Mouse (Mus musculus) yolk sac, embryonic 10.5 days (tissue): ENCODE data around the gene Gm5678.

Source experiments
- DNase-seq: peaks from one replicate; pipeline ENCODE4 v3.0.0-alpha.2; 2017; ENCODE audit warnings: low spot score

The Gm5678 gene

DNA sequence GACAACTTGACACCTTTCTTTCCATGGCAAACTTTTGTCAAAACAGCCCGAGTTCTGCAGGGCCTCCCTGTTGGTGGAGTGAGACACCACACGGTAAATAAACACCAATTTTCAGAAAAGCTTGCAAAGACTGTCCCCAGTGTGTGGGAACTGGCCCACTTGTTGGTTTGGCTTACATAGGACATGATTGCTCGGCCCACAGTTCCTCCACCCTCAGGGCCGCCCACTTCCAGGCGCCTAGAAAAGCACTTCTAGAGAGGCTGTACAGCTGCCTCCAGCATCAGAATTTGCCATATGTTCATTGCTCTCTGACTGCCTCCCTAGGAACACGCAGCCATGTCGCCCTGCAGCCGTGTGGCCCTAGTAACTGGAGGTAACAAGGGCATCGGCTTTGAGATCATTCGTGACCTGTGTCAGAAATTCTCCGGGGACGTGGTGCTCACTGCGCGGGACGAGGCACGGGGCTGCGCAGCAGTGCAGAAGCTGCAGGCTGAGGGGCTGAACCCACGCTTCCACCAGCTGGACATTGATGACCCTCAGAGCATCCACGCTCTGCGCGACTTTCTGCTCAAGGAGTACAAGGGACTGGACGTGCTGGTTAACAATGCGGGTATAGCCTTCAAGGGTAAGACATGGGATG, at the start of gene Gm5678:
Gene Gm5678 (plus strand): TSS at position 337 of the 640 bp plus-strand sequence.
- no peak for DNase-seq

DNA sequence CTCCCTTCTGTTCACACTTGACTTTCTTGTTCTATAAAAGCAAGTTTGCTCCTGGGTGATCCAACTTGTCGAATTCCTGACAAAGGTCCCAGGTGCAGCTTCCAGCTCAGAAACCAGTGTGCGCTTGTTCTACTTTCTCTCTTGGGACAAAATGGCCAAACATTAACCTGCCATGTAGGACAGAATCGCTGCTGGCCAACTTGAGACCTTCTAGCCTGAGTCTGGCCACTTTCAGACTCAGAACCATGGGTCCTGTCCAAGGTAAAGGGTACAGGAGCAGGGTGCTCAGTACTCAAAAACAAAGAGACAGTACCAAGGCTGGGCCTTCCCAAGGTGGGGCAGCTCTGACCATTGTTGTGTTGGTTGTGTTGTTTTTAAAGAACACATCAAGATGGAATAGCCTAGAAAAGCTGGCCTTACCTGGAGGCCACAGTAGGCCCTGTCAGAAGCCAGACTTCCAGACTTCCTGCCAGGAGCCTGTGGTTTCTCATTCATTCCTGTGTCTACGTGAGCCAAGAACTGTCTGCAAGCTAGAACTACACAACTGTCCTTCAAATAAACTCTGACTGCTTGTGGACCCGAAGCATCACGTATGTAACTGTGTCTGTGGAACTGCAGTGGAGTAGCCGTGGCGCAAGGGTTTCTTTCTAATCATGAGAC, 49.4 kb upstream of the Gm5678 start:
- DNase-seq = no peak

DNA sequence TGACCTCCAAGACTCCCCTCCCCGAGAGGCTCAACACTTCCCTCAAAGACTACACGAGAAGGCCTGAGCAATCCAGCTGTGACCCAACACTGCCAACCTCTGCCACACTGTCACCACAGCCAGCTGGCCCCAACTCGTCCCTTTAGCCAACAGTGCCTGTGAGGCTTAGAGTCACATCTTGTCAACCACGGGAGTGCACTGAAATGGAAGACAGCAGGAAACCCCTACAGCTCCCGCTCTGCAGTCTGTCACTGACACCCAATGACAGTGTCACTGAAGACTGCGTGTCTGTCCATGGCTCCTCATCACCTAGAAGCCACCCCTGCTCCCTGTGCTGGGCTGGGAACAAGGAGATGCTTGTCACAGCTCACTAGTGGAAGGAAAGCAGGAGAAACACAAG, 46.8 kb upstream of the Gm5678 start:
- no peak for DNase-seq

DNA sequence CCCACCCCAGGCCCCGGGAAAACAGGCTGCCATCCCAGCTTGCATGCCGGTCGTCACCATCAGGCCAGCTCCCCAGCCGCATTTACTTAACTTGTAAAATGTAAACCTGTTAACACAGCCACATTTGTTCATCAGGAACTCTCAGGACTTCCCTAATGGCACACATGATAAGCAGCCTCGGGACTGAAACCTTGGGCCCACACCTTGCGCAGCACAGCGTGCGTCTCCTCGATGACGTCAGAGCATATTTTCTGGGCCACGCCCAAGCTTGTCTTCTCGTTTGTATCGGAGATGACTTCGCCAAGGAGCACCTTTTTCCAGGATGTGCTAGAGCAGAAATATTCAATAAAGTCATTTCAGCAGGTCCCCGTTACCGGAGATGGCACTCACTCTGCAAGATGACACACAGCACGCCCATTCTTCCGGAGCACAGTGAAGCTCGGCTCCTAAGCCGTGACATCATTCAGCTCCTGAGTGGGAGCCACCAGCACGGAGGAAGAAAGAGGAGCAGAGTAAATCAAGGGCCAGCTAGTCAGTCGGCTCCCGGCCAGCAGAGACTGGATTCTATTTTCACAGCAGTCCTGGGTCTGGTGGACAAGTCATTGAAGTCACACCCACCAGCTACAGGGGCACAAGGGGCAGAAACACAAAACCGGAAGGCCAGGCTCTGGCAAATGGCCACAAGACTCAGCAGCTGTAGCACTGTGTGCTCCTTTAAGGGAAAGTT, 42.8 kb upstream of the Gm5678 start:
- DNase-seq = no peak

DNA sequence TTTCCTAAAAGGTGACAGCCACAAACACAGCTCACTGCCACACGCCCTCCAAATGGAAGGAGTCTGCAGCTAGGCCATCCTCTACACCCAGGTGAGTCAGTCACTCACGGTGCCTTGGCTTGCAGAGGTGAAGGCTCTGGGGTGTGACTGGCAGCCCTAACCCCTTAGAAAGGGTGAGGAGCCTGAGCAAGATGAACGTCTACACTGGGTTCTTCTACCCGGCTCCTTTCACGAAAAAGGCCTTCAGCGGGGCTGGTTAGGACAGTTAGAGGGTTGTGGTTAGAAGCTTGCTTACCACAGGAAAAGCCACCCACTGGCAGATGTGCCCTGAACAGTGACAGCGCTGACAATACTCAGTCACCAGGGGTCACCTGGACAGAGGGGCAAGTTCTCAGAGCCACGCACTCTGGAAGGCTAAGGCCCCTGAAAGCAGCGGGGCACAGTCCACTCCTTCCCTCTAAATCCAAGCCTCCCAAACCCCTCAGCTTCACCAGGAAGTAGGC, 42.1 kb upstream of the Gm5678 start:
- no peak for DNase-seq

DNA sequence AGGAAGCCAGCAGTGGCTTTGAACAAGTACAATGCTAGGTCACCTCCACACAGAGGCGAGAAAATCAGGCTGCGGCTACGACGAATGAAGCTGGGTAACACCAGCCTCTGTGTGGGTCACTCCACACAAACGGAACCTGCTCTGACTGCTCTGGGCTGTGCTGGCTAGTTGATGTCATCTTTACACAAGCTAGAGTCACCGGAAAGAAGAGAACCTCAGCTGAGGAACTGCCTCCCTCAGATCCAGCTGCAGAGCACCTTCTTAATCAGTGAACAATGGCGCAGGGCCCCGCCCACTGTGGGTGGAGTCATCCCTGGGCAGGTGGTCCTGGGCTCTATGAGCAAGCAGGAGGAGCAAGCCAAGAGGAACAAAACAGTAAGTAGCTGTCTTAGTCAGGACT, 41.5 kb upstream of the Gm5678 start:
- DNase-seq = peak; percentile 32

DNA sequence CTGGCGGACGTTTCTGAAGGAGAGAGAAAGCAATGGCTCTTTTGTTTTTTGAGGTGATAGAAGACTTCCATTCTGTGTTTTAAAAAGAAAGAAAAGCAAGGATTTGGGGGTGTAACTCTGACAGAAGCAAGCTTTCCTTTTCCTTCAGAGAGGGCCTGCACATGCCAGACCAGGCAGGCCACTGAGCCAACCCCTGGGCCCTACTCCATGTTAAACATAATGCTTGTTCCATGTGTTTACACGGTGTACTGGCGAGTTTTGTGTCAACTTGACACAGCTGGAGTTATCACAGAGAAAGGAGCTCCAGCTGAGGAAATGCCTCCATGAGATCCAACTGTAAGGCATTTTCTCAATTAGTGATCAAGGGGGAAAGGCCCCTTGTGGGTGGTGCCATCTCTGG, 39.6 kb upstream of the Gm5678 start:
- no peak for DNase-seq

DNA sequence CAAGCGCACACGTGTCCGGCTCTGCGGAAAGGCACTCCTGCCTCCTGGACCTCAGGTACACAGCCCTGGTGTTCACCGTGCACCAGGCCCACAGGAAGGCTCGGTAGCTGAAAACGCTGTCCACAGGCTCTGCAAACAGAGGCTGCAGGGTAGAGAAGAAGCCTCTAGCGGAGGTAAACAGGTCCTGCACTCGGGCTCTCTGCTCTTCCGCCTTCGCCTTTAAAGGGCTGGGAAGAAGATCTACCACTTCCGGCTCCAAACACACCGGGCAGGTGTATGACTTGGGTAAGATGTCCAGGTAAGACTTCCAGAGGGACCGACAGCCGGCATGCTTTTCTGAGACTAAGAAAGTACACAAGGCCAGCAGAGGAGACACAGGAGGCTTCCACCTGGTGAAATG, 37.0 kb upstream of the Gm5678 start:
- peak; percentile 52 for DNase-seq

DNA sequence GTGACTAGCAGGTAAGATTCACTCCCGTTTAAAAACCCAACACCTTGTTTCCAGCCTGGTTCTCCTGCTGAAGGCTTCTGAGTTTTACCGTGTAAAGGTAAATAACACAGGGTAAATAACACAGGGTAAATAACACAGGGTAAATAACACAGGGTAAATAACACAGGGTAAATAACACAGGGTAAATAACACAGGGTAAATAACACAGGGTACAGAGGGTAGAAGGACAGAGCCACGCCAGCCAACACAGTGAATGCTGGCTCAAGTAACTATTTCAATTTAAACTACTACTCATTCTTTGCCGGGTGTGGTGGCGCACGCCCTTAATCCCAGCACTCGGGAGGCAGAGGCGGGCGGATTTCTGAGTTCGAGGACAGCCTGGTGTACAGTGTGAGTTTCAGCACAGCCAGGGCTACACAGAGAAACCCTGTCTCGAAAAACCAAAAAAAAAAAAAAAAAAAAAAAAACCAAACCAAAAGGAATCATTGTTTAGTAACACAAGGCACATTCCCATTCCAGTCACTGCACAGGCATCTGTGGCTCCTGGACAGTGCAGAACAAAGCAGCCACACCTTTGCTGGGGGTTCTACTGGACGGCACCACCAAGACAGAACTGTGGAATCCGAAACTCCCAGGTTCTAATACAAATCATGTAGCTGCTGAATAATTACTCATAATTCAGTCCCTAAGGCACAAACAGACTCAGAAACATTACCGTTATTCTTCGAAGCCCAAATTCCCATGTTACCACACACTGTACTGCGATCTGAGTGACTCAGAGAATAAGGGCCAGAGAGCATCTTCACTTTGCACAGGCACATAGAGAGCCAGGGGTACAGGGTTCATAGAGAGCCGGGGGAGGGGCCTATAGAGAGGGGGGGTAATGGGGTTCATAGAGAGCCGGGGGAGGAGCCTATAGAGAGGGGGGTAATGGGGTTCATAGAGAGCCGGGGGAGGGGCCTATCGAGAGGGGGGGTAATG, 36.2 kb upstream of the Gm5678 start:
- no peak for DNase-seq

DNA sequence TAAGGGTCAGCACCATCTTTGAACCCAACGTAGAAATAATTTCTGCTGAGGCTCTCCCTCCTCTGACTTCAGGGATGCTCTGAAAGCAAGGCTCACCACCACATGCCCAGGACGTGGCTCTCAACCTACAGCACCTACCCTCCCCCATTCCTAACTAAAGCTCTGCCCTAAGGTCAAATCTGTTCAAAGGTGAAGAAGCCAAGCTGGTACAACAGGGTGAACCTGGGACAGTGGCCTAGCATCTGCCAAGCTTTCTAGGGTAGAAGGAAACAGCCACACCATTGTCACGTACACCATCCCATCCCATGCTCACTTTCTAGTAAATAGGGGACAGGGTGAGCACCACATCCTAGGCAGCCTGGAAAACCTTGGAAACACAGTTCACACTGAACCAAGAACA, 35.2 kb upstream of the Gm5678 start:
- no peak for DNase-seq

DNA sequence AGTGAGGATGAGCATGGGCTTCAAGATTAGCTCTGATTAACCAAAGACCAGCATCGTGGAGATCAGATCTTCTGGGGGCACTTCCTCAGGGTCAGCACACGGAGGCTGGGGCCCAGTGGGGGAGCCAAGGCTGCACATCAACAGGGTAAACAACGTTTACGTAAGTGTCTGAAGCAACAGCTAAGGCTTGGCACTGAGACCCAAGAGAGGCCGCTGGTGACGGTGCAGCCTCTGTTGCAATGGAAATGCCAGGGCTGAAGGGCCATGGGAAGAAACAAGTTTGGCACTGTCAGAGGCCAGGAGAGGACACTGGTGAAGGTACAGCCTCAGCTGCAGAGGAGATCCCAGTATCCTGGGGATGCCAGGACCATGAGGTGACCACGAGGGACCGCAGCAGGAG, 34.5 kb upstream of the Gm5678 start:
- no peak for DNase-seq

DNA sequence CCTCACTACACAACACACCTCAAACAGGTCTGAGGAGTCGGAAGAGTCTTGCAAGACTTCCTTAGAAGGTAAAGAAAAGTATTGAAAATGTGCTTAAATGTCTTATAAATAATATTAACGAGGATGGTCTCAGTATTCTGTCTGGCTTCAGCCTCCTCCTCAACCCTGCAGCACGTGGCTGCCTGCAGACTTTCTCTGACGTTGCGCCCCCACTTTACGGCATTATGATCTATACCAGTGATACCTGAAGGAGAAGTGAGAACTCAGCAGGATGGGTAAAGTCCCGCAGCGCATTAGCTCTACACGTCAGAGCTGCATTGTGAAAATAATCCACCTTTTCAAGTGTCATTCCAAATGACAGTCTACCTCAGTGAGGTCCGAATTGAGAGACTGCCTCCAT, 33.4 kb upstream of the Gm5678 start:
- no peak for DNase-seq

DNA sequence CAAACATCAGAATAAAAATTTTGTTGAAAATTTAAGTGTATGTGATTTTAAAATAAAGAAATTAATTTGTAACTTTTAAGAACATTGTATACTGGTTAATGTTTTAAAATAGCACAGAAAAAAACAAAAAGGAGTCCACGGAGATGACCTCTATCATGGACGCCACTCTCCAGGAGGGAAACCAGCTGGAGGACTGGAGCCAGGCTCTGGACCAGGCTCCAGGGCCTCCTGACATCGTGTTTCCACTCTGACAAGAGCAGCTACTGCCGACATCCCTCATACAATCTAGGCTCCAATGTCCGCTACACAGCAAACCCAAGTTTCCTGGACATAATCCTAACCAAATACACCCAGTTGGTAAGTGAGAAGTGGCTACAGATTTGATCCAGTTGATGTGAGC, 32.1 kb upstream of the Gm5678 start:
- no peak for DNase-seq

DNA sequence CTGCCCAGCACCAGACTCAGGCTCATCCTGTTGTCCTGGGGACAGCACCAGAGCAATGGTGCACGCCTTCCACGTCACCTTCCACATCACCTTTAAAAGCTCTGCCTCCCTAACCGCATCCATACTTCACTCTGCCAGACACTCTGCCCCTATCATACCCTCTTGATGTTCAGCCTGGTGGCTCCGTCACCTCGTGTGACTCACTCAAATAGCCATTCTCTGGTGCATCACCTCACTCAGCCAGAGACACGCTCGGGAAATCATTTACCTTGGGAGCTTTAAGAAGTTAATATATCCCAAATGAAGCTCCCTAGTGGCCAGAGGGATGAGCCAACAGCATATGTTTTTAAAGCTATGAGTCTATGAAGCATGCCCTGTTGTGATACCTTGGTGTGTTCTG, 31.1 kb upstream of the Gm5678 start:
- no peak for DNase-seq

DNA sequence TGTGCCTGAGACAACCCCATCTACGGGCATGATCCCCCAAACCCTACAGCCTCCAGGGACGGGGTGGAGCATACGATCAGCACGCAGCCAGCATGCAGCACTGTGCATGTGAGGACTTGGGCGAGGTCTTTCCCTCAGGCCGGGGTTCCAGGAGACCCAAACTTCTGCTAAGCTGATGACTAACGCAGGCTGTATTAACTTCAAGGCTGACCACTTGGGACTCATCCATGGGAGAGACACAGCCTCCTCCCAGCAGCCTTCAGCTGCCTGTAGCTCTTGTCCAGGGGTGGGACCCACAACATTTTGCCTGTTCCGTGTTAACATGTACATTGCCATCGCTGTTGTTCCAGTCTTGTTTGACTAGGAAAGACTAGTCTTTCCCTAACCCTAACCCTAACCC, 30.3 kb upstream of the Gm5678 start:
- no peak for DNase-seq

DNA sequence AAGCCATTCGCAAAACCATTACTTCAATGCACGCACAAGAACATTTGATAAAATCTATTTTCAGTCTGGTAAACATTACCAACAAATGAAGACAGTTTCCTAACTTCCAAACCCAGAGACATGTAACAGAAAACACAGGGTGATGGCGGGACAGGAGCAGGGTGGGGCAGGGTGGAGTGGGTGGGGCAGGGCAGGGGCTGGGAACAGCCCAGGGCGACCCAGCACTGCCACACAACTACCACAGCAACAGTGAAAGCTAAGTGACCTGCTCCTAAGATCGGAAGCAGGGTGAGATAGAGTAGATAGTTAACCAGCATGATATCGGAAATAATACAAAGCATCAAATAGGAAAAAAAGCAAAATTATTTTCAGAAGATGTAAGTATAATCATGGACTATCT, 28.4 kb upstream of the Gm5678 start:
- DNase-seq = no peak

DNA sequence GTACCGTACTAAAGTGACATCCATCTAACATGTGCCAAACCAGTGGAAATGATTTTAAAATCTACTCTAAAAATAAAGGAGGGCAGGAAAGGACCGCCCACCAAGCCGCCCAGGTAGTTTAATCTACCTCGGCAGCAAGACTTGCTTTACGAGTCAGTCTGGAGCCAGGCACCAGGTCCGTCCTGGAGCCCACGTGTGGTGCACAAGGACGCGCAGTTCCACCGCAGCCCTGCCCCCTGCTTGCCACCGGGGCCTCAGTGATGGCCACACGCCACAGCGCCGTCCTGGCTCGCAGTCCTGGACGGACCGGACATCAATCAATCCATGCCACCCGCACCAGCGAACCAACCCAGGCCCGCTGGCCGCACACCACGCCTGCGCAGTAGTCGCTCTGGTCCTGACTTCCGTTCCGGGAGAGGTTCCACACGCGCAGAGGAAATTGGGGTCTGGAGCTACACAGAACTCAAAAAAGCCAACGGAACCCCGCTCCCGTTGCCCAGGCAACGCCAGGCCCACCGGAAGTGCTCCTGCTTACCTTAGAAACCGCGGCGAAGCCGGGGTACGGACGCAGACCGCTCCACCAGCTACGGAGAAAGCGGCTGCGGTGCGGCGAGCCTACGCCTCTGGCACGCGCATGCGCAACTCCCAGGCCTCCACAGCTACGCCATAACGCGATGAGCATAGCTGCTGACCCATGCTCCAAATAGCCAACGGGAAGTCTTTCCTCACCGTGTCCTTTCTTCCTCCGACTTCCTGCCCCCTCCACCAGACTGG, 24.3 kb upstream of the Gm5678 start, which contains the start of gene Setd4:
Gene Setd4 (minus strand): TSS at position 625 of the 774 bp plus-strand sequence.
- DNase-seq = peak; percentile 93

DNA sequence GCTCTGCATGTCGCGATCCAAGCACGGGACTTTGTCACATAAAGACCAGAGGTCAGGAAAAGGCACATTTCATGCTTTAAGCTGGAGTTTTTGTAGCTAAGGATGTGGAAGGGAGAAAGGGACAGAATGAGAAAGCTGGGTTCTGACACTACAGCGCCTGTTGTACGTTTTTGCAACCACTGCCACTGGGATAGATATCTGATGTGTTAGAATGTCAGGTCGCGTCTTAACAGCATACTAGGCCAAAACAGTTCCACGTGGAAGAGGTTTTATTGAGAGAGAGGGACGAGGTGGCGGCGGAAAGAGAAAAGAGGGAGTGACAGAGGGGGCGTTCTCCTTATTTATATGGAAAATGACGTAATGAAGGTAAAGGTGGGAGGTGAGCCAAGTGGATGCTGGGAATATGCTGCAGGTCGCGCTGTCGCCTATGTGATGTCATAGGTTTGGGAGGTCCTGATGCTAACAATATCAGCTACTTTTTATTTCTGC, 23.4 kb upstream of the Gm5678 start:
- DNase-seq = peak; percentile 40

DNA sequence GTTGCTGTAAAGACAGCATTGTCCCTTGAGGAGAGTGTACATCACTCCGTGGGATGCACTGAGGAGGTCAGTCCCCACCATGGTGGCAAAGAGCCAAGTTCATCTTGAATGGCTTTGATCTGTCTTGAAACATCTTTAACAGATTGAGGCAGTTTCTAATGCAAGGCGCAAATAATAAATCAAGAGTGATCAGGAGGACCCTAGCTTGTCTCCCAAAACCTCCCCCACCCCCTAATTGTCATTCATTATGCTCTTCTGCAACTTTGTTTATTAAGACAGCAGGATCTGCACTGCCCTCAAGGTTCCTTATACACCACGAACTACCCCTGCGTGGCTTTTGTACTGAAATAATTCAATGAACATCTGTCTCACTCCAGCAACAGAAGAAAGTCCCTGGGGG, 22.3 kb upstream of the Gm5678 start, which contains the start of gene Cbr1:
Gene Cbr1 (plus strand): TSS at position 301 of the 400 bp plus-strand sequence.
- DNase-seq = no peak

DNA sequence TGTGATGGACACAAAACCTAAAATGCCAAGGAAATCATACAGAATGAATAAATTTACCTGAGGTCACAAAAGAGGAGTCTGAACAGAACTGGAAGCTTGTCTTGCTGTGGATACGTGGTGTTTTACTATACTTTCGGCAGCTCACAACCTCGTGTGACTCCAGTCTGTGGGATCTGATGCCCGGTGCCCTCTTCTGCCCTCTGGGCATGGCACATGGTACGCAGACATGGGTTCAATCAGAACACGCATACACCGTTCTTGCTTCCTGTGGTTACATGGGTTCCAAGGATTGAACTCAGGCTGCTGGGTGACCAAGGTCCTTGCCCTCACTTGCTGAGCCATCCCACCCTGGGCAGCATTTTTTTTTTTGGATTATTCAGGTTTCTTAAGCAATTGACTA, 21.8 kb upstream of the Gm5678 start:
- DNase-seq = no peak

DNA sequence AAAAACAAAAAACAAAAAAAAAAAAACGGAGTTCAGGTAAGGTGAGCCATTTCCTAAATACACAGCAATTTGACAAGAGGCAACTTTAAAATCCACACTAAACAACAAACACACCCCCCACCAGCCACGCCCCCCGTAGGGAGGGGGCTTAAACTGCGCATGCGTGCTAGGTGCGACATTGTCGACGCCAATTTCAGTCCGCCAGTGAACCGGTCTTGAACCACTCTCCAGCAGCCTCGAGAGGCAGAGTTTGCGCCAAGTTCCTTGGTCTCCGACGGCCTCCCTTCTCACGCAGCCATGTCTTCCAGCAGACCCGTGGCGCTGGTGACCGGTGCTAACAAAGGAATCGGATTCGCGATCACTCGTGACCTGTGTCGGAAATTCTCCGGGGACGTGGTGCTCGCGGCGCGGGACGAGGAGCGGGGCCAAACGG, 20.2 kb upstream of the Gm5678 start:
- peak; percentile 82 for DNase-seq
